Mouse (Mus musculus) heart, postnatal 0 days (tissue): ENCODE results near the gene G6pdx. TPM values are rescaled to one million over a fixed set of nuclear protein-coding genes. Genes with fewer than 3 reads are reported as not detected.
A peak's percentile ranks its signal among the peaks of the same experiment; 100 is the strongest.

Experiments
- ATAC-seq: fragments of 200-750 bp; cut with Nextera tagmentation; 2 replicates; pipeline ENCODE4 v1.8.0; 2017; ENCODE audit warnings: low read depth, moderate number of reproducible peaks, moderate library complexity; ENCODE audit not compliant: insufficient read depth
- DNase-seq: peaks from one replicate; pipeline ENCODE4 v3.0.0-alpha.2; 2016; ENCODE audit warnings: low spot score
- H3K27ac ChIP-seq: fragments of 300-500 bp; sonication (generic); 2 replicates; pipeline ENCODE4 v1.5.1; 2014; ENCODE audit warnings: low read depth, mild to moderate bottlenecking
- H3K27me3 ChIP-seq: fragments of 300-500 bp; sonication (generic); 2 replicates; pipeline ENCODE4 v1.6.1; 2014; ENCODE audit warnings: low read length, mixed read lengths; ENCODE audit not compliant: control insufficient read depth, insufficient read depth
- H3K36me3 ChIP-seq: fragments of 300-500 bp; sonication (generic); replicated peaks from 2 replicates; pipeline ENCODE4 v1.6.1; 2014; ENCODE audit warnings: low read length, mixed read lengths; ENCODE audit not compliant: control insufficient read depth, insufficient read depth
- H3K4me1 ChIP-seq: fragments of 300-500 bp; sonication (generic); 2 replicates; pipeline ENCODE4 v1.6.1; 2014; ENCODE audit warnings: antibody characterized with exemption; ENCODE audit not compliant: control insufficient read depth, insufficient read depth
- H3K4me2 ChIP-seq: fragments of 300-500 bp; sonication (generic); 2 replicates; pipeline ENCODE4 v1.6.1; 2014; ENCODE audit warnings: low read depth, mild to moderate bottlenecking, low read length, moderate library complexity
- H3K4me3 ChIP-seq: fragments of 300-500 bp; sonication (generic); 2 replicates; pipeline ENCODE4 v1.5.1; 2014; ENCODE audit warnings: low read depth, low read length
- H3K9ac ChIP-seq: fragments of 300-500 bp; sonication (generic); replicated peaks from 2 replicates; pipeline ENCODE4 v1.6.1; 2014; ENCODE audit warnings: low read depth, low read length, mixed read lengths
- H3K9me3 ChIP-seq: fragments of 300-500 bp; sonication (generic); replicated peaks from 2 replicates; pipeline ENCODE4 v1.6.1; 2016; ENCODE audit warnings: low read length; ENCODE audit not compliant: control insufficient read depth
- CTCF ChIP-seq: IDR thresholded peaks from 2 replicates; pipeline ENCODE4 v1.5.1; 2016; ENCODE audit warnings: antibody characterized with exemption, control low read depth, low read depth
- EP300 ChIP-seq: IDR thresholded peaks from 2 replicates; pipeline ENCODE4 v1.6.1; 2016; ENCODE audit warnings: antibody characterized with exemption, low read depth
- WGBS: fragments of 180-500 bp; shearing (Covaris S2); extraction: QIAGEN DNeasy Blood & Tissue Kit; methylation state at CpG from one replicate; pipeline ENCODE4 v1.1.7; 2014; 5-methylcytosine and 5-hydroxymethylcytosine counted together
- polyA plus RNA-seq: library from polyadenylated mRNA; unstranded; fragments of >200 nt; fragmentation: Nextera tagmentation; extraction: Ambion mirVana; gene quantifications from 2 replicates; pipeline ENCODE4 v1.2.1, GENCODE M21; 2015
- total RNA-seq: library from RNA; depleted of rRNA; stranded (reverse); fragments of >200 nt; gene quantifications from 2 replicates; pipeline ENCODE4 v1.2.3, GENCODE M21; 2014; ENCODE audit warnings: low replicate concordance

The G6pdx gene
- total and polyA plus RNA-seq, 2 experiments from 2014 or later, result 8.0 to 11.0 TPM

- ATAC-seq, result no peak
- no peak overlapping the region for H3K4me3 ChIP-seq
- H3K27me3 ChIP-seq, result no peaks in the 10 kb centered on the region
- WGBS, result 60% methylated on average over 3 of the region's 3 CpGs
- H3K4me2 ChIP-seq, result no peak overlapping the region
- H3K9me3 ChIP-seq, result no peaks in the 10 kb centered on the region
- 0 out of 2 replicates have a peak, but pooled peaks cover 4% of the 10 kb centered on the region for H3K4me1 ChIP-seq
- no peak for DNase-seq
- no peak overlapping the region for H3K9ac ChIP-seq
- H3K36me3 ChIP-seq, result no peaks in the 10 kb centered on the region
- TF ChIP-seq EP300 (no peak), CTCF (no peak)
- H3K27ac ChIP-seq, result no peak overlapping the region
These were observed 1.9 kb downstream of the G6pdx start for GRCm38 (mm10) chrX:74427116-74427515.

DNA sequence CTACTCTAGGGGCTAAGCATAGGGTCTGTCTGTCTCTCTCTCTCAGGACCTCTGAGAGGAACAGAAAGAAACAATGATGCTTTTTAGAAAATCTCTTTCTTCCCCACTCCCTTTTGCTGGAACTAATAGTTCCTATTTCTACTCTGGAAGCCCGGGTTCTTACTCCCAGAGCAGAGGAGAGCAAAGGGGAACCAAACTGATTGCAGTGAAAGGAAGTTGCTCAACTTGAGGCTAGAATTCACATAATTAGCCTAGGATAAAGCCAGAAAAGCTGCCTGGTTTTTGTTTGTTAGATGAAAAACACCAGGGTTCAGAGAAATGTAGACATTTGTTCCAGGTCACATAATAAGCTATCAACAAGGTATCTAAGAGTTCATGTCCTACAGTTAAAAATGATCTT is 2.7 kb downstream of the G6pdx start:
- 52% methylated on average over 1 of the region's 1 CpGs for WGBS
- no peak overlapping the region for H3K4me2 ChIP-seq
- H3K9ac ChIP-seq, result no peak overlapping the region
- no peaks in the 10 kb centered on the region for H3K27me3 ChIP-seq
- ATAC-seq (no peak), DNase-seq (no peak)
- TF ChIP-seq CTCF, result no peak
- no peak for TF ChIP-seq EP300
- 0 out of 2 replicates have a peak, but pooled peaks cover 4% of the 10 kb centered on the region for H3K4me1 ChIP-seq
- H3K36me3 ChIP-seq, result no peaks in the 10 kb centered on the region
- H3K9me3 ChIP-seq, result no peaks in the 10 kb centered on the region
- no peak overlapping the region for H3K27ac ChIP-seq
- H3K4me3 ChIP-seq, result no peak overlapping the region

DNA sequence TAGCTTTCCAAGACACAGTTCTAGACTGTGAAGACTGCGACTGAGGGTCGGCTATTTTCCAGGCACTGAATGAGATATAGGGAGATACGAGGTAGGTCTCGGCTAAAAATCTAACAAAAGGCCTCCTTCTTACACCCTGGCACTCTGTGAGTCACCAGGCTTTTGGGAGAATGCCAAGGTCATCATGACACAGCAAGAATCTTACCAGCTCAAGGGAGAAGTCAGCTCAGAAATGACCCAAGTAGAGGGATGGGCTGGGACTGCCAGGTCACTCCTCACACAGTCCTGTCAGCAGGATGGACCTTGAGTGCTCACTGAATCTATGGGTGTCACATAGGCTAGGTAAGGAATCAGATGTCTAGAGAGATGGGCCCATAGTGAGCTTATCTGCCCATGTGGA is 3.8 kb downstream of the G6pdx start:
- WGBS, result 68% methylated on average over 4 of the region's 4 CpGs
- ATAC-seq, result no peak
- no peak for TF ChIP-seq EP300
- no peak for TF ChIP-seq CTCF
- DNase-seq, result no peak
- Histone ChIP-seq H3K9me3 (no peaks in the 10 kb centered on the region), H3K27me3 (no peaks in the 10 kb centered on the region), H3K4me2 (no peak overlapping the region), H3K9ac (no peak overlapping the region), H3K27ac (no peak overlapping the region), H3K4me1 (0 out of 2 replicates have a peak, but pooled peaks cover 2% of the 10 kb centered on the region), H3K4me3 (no peak overlapping the region), H3K36me3 (no peaks in the 10 kb centered on the region)

GRCm38 (mm10) chrX:74424443-74424842 is 4.6 kb downstream of the G6pdx start:
- H3K9ac ChIP-seq, result no peak overlapping the region
- no peaks in the 10 kb centered on the region for H3K36me3 ChIP-seq
- no peak overlapping the region for H3K4me2 ChIP-seq
- DNase-seq (no peak), ATAC-seq (no peak)
- H3K4me3 ChIP-seq, result no peak overlapping the region
- H3K9me3 ChIP-seq, result no peaks in the 10 kb centered on the region
- no peaks in the 10 kb centered on the region for H3K4me1 ChIP-seq
- H3K27ac ChIP-seq, result no peak overlapping the region
- TF ChIP-seq EP300, result no peak
- no peak for TF ChIP-seq CTCF
- no peaks in the 10 kb centered on the region for H3K27me3 ChIP-seq

DNA sequence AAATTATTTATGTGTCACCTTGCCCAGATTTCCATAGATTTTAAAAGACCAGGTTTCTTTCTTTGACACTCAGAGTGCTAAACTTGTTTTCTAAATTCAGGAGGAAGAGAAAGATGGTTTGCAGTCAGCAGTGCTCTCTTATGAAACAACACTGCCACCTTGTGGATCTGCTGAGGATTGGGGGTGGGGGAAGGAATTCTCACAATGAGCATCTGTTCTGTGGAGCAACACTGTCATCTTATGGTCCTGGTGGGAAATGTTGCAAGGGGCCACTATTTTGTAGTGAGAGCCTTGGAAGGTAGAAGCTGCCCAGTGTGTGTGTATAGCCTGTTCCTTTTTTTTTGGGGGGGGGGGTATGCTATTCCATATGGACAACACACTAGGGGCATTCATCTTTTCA is 15.6 kb downstream of the G6pdx start:
- Histone ChIP-seq H3K27me3 (no peaks in the 10 kb centered on the region), H3K4me1 (no peaks in the 10 kb centered on the region), H3K4me2 (no peak overlapping the region), H3K9ac (no peak overlapping the region), H3K9me3 (no peaks in the 10 kb centered on the region), H3K4me3 (no peak overlapping the region), H3K27ac (no peak overlapping the region), H3K36me3 (no peaks in the 10 kb centered on the region)
- peak; percentile 73 for ATAC-seq
- DNase-seq, result peak; percentile 63
- TF ChIP-seq CTCF, result peak; percentile 96
- TF ChIP-seq EP300, result no peak

DNA sequence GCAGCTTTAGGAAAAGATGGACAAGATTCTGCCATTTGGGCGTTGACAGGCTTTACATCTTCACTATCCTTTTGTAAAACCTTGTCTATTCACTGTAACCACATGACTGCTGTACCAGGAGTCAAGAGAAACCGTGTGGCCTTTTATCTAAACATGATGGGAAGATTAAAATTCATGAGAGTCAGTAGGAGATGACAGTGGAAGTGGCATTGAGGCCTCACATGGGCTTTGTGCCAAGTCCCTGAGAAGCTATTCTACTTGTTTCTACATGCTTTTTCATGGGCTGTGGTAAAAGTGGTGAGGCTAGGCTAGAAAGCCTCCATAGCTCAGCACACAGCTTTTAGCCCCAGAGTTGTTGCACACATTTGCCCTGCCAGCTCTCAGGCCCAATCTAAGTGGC is 20.7 kb downstream of the G6pdx start:
- no peaks in the 10 kb centered on the region for H3K4me1 ChIP-seq
- H3K27me3 ChIP-seq, result no peaks in the 10 kb centered on the region
- no peak overlapping the region for H3K9ac ChIP-seq
- H3K36me3 ChIP-seq, result no peaks in the 10 kb centered on the region
- no peaks in the 10 kb centered on the region for H3K9me3 ChIP-seq
- TF ChIP-seq CTCF (no peak), EP300 (no peak)
- H3K27ac ChIP-seq, result no peak overlapping the region
- ATAC-seq (no peak), DNase-seq (no peak)
- H3K4me3 ChIP-seq, result no peak overlapping the region
- no peak overlapping the region for H3K4me2 ChIP-seq
- WGBS, result 47% methylated on average over 2 of the region's 2 CpGs
